Mouse (Mus musculus) forebrain, embryonic 15.5 days (tissue): ENCODE data around the gene Tacc3. TPM values are rescaled to one million over a fixed set of nuclear protein-coding genes. Genes with fewer than 3 reads are reported as not detected.

Source experiments
- polyA plus RNA-seq: library from polyadenylated mRNA; unstranded; fragments of >200 nt; fragmentation: Nextera tagmentation; extraction: Ambion mirVana; gene quantifications from 2 replicates; pipeline ENCODE4 v1.2.1, GENCODE M21; 2015

Gene Tacc3
- polyA plus RNA-seq, 1 experiment from 2014 or later = 91.5 TPM

Other genes with a start within 250 kb of the Tacc3 start
- gene Nkx1-1, start 224.2 kb upstream of the Tacc3 start, polyA plus RNA-seq = not detected in 2 replicates
- gene Fam53a, start 28.5 kb upstream of the Tacc3 start, polyA plus RNA-seq = 44.0 and 47.8 TPM in 2 replicates
- 0.60 and 0.75 TPM in 2 replicates for gene Gm9903, start 28.2 kb upstream of the Tacc3 start, polyA plus RNA-seq
- 129 and 141 TPM in 2 replicates for gene Slbp, start 5.6 kb upstream of the Tacc3 start, polyA plus RNA-seq
- gene Tmem129, start 288 bp downstream of the Tacc3 start, polyA plus RNA-seq = 31.0 and 35.0 TPM in 2 replicates
- gene Fgfr3, start 63.5 kb downstream of the Tacc3 start, polyA plus RNA-seq = 32.9 and 44.3 TPM in 2 replicates
- 69.5 and 72.3 TPM in 2 replicates for gene Letm1, start 124.7 kb downstream of the Tacc3 start, polyA plus RNA-seq
- 90.4 and 92.3 TPM in 2 replicates for gene Nsd2, start 162.6 kb downstream of the Tacc3 start, polyA plus RNA-seq